Mouse (Mus musculus): Measurements from ENCODE around the gene 0610040J01Rik.
A peak's percentile ranks its signal among the peaks of the same experiment; 100 is the strongest.
"Not testable (repeated sequence)": the region's sequence is repeated elsewhere in the genome, so short reads cannot be mapped to it uniquely, and the experiment has no call there.

The 0610040J01Rik gene

DNA sequence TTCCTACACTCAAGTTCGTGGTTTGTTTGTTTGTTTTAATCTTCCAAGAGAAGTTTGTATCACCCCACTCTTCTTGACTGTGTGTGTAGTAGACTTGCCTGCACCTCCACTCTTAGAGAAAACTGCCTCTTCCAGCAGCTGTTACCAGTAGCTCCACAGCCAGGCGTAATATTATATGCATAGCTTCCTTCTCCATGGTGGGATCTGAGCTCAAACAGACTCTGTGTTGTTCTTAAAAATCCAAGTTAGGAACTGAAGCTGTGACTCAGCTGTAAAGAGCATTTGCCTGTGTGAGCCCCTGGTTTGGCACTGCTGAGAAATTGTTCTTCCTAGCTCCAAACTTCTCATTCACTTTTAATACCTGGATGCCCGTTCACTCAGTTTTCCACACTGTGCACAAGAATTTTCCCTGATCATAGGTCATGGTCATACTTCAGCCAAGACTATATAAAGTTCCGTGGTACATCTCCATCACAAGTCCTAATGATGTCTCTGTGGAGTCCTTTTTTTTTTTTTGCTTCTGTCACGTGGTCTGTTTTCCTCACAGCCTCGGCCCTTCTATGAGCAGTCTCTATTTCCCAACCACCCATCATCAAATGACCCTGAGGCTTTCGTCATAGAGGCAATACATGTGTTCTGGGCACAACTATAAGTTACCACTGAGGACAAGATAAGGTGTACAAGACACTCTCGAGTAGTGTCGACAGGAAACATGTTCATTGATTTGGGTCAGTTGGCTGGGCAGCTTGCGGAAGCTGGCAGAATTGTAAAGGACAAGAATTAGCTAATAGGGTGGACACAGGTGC is 16.4 kb downstream of the 0610040J01Rik start:
- no peak for DNase-seq (ENCODE audit: low spot score in 2 of 2)

DNA sequence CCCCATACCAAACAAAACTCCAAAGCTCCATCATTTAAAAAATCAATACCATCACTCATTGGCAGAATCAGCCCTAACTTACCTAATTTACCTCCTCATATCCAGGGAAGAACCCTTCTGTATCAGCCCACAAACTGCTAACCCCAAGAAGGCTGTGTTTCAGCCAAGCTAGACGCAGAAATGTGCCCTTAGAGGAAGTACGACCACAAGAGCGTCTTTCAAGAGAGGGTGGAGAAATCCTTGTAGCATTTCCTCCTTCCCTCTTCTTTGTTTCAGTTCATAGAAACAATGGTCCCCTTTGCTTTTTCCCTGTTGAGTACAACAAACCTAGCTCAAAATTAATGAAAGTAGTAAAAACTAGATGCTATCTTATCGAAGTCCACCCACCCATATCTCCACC is 18.9 kb downstream of the 0610040J01Rik start:
- no peak for DNase-seq (ENCODE audit: low spot score in 2 of 2)

DNA sequence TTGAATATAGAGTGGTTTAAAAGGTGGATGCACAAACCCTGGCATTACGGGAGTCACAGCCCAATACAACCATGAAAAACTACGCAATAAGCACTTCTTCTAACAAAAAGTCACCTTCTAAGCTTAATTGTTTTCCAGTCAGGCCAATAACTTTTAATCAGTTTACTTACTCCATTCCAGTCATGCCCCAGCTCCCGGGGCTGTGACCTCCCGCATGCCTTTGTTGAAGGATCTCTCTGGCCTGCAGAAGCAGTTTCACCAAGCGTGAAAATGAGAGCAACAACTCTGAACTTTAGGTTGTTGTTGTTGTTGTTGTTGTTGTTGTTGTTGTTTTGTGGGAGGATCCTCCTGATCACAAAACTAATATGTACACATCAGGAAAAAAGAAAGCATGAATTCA is 21.8 kb downstream of the 0610040J01Rik start:
- no peak for DNase-seq (ENCODE audit: low spot score in 2 of 2)

DNA sequence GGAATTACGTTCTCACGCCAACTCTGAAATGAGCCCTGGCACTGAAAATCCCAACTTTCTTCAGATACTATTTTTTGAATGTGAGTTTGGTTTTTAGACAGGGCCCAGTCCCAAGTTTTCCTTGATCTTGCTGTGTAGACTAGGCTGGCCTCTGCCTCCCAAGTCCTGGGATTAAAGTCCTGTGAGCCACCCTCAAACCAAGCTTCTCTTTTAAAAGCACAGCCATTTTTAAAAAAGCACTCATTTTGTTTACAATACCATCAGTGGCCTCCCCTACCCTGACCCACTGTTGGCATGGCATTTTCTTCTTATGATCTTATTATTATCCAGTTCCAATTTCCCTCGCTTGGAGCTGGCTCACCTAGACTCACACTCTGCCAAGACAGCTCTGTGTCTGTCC is 22.3 kb downstream of the 0610040J01Rik start:
- DNase-seq (ENCODE audit: low spot score in 2 of 2): no peak

DNA sequence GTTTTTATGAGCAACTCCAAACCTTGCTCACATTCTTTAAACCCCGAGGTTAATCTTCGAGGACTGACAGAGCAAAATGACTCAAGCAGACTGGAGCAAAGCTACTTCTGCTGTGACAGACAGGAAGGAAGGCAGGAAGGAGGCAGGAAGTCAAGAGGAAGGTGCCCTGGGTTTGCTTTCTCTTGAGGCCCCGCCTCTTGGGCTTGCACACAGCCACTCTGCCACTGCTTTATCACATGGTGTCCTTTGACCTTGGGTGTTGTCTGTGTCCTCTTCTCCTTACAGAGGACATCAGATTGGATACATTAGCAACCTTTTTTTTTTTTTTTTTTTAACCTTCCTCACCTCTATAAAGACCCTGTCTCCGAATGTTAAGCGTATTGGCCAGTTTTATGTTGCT is 25.0 kb downstream of the 0610040J01Rik start:
- DNase-seq (ENCODE audit: low spot score in 2 of 2): no peak

DNA sequence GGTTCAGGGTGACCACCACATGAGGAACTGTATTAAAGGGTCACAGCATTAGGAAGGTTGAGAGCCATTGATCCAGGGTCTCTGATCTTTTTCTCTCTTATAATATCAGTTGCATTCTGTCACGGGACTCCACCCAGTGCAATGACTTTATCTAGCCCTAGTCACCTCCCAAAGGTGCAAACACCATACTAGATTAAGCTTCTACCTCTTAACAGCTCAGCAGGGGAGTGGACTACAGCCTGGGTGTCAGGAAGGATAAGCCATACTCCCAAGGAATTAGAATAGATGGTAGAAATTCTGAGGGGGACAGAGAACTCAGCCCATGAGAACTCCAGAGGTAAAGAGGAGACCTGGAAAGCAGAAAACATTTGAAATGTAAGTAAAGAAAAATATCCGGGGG is 25.7 kb downstream of the 0610040J01Rik start:
- DNase-seq (ENCODE audit: low spot score in 2 of 2): no peak

DNA sequence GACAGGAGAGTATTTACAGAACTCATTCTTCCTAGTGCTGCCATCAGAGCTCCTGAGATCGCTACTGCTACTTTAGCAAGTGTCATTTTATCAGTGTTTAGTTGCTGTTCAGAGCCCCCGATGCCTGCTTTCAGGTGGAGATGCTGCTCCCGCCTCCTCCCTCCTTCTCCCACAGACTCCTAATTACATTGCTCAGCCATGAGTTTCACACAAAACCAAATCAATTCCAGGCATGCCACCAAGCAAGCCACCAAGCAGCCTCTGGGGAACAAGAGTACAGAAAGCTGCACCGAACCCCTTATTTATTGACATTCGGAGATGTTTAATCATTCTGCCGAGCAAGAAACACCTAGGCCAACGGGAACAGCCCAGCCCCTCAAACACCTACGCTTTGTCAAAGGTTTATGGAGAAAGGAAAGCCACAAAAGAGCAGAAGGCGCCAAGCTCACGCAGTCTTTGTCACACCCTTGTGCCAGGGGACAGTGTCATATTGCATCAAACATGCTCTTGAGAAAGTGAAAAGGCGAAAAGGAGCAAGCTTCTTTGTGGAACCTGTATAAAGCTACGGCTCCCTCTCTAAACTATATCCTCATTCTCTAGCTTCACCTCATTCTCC is 27.7 kb downstream of the 0610040J01Rik start:
- DNase-seq (ENCODE audit: low spot score in 2 of 2): no peak

DNA sequence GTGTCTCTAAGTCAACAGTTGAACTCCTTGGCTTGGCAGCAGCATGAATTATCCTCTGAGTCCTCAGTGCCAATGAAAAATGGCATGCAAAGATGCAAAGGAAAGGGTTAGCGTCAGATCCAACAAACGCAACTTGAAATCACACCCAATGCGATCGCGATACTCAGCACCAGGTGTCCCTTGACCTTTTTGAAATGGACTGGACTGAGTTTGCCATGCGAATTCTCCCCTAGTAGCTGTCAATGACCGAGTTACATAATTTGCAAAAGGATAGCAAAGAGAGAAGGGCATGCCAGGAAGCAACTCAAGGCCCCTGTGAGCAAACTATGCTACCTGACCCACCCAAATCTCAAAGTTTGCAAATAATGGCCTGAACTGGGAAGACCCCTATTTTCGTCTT is 34.9 kb downstream of the 0610040J01Rik start:
- DNase-seq (ENCODE audit: low spot score in 2 of 2): no peak

DNA sequence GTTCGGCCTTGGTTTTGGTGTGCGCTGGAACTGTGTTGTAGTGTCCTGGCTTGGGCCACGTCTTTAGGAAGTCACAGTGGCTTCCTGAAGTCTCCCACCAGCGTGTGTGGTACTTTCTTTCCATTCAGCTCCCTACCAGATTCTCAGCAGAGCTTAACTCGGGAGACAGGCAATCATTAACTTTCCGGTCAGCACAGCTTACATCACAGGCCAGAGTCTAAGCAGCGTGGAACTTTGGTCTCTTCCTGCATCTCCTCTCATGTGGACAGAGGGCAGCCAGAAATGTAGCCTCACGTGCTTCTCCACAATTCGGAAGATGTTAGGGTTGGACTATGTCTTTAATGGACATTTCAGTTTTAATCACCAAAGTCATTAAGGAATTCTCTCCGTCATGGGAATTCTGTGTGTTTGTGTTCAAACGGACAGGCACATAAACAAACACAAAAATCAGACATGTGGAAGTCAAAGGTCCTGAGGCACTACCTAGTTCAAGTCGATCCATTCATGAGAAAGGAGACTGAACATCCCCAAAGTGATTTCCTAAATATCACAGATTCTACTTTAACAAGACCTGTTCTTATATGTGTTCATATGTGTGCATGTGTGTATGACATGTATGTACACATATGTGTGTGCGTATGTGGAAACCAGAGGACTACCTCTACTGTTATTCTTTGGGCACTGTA is 35.5 kb downstream of the 0610040J01Rik start:
- DNase-seq (ENCODE audit: low spot score in 2 of 2): no peak

DNA sequence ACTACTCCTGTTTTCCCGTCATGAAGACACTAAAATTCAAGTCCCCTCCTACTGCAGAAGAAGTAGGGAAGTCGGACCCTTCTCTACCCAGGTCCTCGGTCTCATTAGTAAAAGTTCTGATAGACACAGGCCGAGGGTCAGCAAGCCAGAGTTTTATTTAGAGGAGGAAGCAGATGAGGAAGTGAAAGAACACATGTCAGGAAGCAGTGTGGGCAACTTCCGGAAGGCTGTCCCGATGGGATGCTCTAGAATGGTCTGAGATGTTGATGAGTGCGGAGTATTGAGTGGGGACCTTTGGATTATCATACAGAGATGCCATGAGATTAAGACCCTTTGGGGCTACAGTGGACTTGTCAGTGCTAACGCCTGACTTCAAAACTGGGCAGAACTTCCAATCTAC is 46.7 kb downstream of the 0610040J01Rik start:
- no peak for DNase-seq (ENCODE audit: low spot score in 2 of 2)

DNA sequence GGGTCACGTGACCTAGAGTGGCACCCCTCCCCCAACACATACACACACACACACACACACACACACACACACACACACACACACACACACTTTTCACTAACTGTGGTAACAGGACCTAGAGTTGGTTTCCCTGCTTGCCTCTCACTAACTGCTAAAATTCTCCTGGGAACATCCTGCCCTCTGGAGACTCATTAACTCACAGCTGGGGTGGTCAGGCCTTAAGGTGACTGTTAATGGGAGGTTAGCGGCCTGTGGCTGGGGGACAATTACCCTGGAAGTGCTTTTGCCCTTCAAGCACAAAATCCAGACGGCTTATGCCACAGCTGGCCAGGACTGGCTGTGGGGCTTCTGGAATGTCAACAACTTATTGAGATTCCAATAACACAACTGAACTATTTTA is 55.3 kb downstream of the 0610040J01Rik start:
- DNase-seq (ENCODE audit: low spot score in 2 of 2): no peak

DNA sequence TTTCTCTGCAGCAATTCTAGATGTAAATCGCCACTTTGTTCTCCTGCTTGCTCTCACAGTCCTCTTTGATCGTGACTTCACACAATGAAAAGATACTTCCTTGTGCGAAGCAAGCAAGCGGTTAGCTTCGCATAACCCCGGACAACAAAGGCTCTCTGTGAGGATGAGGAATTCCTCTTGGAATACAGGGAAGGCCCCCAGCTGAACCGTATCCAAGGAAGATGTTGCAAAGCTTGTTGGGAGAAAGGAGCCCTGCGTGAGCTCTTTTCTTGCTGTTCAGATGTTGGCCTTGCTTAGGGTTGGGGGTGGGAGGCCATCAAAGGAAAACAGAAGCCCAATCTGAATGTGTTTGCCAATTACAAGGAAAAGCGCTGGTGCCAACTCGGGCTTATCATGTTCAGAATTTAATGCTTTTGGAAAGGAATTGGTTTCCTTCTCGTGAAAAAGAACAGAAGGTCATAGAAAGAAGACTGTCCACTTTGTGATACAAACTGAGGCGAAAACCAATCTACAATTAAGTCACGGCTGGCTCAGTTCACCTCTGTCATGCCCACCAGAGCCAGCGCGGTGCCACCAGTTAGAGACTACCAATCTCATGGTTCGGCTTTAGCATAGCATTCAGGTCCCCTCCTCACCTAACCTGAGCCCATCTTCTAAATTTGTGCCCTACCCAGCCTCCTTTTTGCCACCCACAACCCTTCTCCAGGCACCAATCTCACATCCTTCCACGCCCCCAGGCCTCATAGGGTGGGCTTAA is 60.2 kb downstream of the 0610040J01Rik start:
- DNase-seq (ENCODE audit: low spot score in 2 of 2): peak in 1 of 2 experiments; percentile 27

DNA sequence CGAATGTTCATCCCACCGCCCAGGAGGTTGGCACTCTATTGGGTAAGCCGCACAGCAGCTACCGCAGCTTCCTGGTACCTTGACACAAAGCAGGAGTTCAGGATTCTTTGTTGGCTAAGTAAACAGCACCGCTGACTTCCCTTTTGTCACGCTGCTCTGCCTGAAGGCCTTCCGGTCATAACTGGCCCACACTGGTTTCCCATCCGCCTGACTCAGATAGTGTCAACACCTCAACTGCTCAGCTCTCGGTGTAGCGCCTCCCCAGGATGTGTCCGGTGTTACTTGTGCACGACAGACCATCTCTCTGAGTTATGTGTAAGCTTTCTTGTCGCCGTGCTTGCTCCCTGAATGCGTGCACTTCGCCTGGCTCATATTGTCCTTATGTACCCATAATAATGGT is 62.7 kb downstream of the 0610040J01Rik start:
- no peak for DNase-seq (ENCODE audit: low spot score in 2 of 2)

DNA sequence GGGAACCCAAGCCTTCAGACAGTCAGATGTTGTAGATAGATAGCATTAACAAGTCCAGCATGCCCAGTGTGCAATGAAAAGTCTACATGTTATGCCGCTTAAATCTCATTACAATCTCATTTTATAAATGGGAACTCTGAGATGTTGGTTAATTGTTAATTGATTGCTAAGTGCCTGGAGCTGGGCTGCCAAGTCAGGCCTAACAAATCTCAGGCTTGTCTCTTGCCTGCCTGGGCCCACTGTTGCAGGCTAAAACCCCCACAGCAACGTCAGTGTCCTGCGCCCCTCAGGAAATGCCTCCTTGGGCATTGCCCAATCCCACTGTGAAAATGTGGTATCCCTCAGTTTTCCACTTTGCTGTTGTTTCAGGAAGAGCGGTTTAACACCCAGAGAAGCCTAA is 63.9 kb downstream of the 0610040J01Rik start:
- no peak for DNase-seq (ENCODE audit: low spot score in 2 of 2)

DNA sequence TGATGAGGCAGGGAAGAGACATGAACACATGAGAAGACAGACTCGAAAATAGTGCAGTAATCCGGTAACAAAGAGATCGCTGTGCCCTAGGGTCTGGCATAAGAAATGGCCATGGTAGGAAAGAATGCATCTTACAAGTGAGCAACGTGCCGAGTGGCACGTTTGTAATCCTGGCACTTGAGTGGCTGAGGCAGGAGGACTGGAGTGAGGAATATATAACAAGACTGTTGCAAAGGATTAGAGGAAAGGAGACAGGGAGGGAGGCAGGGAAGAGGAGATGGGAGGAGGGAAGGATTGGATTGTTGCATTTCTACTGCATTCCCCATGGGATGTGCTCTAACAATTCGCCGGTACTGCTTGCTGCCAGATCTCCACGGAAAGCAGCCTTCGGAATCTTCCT is 66.9 kb downstream of the 0610040J01Rik start:
- DNase-seq (ENCODE audit: low spot score in 2 of 2): no peak

DNA sequence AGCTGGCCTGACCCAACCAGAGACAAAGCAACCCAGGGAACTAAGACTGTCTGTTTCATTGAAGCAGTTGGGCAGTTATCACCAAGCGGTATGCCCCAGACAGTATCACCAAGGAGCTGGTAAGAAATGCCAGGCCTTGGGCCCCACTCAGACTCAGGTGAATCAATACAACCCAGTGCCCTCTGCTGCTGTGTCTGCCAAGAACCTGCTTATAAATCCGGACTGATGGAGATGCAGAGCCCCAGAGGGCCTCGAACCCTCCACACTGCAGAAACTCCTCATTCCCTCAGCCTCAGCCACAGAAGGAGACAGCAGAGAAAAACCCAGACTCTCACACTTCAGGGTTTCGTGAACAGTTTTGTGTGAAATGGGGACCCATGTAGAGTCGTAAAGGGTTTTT is 74.1 kb downstream of the 0610040J01Rik start:
- no peak for DNase-seq (ENCODE audit: low spot score in 2 of 2)

DNA sequence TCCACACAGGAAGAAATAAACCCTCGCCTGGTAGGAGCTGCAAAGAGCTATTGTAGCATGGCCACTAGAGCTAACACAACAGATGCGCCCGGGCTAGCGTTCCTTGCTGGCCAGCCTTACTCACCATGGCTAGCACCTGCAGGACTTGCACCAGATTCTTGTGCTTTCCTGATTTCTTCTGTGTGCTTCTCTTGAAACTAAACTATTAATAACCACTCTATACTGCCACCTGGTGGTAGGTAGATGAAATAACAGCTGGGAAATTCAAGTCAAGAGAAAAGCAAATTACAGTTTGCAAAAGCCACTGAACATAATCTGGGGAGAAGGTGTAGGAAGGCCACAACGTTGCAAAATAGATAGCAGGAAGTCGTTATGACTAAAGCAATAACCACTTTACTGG is 74.5 kb downstream of the 0610040J01Rik start:
- DNase-seq (ENCODE audit: low spot score in 2 of 2): no peak

DNA sequence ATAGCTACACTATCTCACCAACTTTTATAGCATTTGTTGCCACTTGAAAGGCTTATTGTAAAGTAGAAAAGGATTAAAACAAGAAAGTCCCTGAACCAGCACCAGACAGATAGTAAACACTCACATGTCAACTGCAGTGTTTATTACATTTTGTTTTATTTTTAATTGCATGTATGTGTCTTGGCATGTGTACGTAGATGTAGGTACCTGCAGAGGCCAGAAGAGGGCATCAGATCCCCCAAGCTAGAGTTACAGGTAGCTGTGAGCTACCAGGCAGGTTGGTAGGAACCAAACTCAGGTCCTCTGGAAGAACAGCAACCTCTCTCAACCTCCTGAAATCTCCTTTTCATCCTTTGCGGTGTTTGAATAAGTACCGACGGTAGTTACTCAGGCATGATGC is 74.9 kb downstream of the 0610040J01Rik start:
- no peak for DNase-seq (ENCODE audit: low spot score in 2 of 2)

DNA sequence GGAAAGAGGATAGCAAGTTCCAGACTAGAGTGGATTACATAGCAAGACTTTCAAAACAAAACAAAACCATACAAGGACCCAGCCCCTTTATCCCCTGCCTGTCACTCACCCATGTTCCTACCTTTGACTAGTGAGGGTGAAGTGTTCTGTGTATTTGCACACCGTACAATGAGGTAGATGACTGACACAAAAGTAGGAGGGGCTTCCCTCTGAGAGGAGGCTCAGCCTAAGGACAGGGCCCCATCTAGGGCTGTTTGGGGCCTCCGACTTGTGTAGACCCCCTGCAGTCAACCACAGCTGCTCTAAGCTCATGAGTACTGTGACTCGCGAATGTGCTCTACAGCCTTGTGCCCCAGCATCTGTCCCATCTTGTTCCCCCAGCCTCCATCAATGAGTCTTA is 79.1 kb downstream of the 0610040J01Rik start:
- no peak for DNase-seq (ENCODE audit: low spot score in 2 of 2)

DNA sequence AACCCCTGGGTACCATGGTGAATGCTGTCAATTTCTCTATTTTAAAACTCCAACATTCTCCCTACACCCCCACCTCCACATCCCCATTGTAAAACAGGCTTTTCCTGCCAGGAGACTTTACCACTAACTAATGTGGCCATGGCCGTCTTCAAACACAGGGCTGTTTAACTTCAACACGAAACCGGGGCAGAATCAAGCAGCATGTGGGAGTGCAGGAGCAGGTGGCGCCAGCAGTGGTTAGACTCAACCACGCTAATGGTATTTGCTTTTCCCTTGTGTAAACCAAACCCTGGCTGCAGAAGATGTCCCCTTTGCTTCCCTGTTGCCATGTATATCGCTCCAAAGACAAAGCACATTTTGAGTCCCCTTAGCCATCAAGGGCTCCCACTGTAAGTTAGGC is 79.7 kb downstream of the 0610040J01Rik start:
- no peak for DNase-seq (ENCODE audit: low spot score in 2 of 2)

DNA sequence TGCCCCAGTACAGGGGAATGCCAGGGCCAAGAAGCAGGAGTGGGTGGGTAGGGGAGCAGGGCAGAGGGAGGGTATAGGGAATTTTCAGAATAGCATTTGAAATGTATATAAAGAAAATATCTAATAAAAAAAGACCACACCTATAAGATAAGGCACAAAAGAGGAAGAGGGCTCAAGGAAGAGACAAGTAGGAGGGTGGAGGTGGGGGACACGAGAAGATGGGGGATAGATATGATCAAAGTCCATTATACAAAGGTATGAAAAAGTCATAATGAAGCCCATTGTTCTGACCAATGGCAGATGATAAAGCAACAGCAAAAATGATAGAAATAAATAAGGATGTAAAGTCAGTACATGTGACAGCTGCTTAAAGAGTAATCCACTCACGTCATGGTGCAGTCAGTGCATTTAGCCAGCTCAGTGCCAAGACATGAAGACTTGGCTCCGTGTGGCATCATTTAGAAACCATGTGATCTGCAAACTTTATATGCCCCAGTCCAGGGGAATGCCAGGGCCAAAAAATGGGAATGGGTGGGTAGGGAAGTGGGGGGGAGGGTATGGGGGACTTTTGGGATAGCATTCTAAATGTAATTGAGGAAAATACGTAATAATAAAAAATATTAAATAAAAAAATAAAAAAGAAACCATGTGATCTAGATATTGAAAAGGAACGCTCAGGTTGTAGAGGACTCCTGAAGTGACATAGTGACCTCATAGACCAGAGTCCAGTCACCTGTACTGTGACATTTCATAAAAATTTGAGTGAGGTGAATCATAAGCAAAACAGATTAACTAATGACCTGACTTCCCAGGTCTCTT is 85.0 kb downstream of the 0610040J01Rik start:
- not testable (repeated sequence) for DNase-seq (ENCODE audit: low spot score in 2 of 2)

DNA sequence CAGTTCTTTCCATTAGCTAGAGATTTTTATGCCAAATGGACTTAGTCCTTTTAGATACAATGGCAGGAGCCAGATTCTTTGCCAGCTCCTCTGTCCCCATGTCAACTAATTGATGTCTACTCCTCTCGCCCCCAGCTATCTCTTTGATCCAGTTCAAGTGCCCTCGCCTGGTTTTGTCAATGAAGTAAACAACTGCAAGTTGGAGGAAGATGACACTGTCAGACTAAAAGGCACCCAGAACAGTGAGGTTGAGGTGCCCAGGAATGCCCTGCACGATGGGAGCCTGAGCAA is 85.6 kb downstream of the 0610040J01Rik start:
- no peak for DNase-seq (ENCODE audit: low spot score in 2 of 2)

Data from cerebellum, postnatal 4 days (tissue).